Mouse (Mus musculus) granulocyte monocyte progenitor cell, adult 5-6 weeks (primary cell): ENCODE measurements at regions not wholly inside any gene's neighbourhood (a gene's known extent, or its start where the extent isn't known, plus 50 kb on each side); places are given as distances from the start of the nearest gene placed in this dataset.

Experiments
- ATAC-seq: replicated peaks from 2 replicates; pipeline ENCODE4 v1.8.0; 2016; ENCODE audit warnings: mild to moderate bottlenecking, moderate TSS enrichment, inconsistent platforms; ENCODE audit not compliant: poor library complexity, severe bottlenecking

DNA sequence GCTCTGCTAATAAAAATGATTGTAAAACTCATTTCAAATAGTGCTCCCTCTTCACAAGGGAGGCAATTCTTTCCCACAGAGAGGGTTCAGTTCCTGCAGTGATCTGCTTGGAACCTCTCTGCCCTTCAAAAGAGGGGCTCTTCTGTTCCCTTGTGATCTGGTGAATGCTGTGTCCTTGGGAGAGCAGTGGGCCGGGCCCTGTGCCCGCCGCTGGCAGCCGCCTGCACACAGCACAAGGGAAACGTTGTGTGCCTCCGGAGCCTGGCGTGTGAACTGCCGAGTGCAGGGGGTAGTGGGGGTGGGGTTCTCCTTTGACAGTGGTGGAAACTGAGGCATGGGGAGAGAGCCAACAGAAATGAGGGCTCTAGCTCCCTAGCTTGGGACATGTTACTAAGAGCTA, 54.4 kb upstream of the Csrp1 start:
- no peak for ATAC-seq

DNA sequence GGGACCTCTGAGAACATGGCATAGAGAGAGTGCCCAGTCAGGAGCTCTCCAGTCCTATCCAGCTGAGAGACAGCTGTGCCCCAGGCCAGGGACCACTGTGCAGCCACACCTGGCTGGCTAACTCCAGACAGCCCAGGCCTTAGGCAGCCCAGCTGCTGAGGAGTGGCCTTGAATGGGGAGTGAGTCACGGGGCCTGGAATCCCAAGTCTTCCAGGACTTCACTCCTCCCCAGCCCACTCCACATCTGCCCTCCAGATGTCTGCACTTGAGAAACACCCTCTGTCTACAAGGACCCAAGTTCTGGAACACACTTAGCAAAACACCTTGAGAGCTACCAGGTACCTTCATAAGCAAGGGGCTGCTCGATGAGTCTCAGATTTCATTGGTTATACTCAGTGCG, 51.5 kb upstream of the Csrp1 start:
- no peak for ATAC-seq

- no peak for ATAC-seq
Observed at GRCm38 (mm10) chr1:135668951-135669350, 50.9 kb upstream of the Csrp1 start.

GRCm38 (mm10) chr1:135669803-135670202, 50.1 kb upstream of the Csrp1 start:
- ATAC-seq = peak; percentile 39
